Mouse (Mus musculus) regulatory T cell (primary cell): ENCODE measurements around the gene Nars2.

Experiments
- in situ Hi-C: fragments of 300-600 bp; cut with MboI, MseI; formaldehyde crosslinking; loops from one replicate; pipeline ENCODE4 v1.15.1; 2025; ENCODE audit warnings: high pct_unique_total_duplicates

The Nars2 gene

GRCm38 (mm10) chr7:96970359-96970758 is 19.1 kb downstream of the Nars2 start:
- in situ Hi-C loops: loop anchor here (5.0 kb wide), 1 partner anchor 332 kb away; no protein-coding TSS in a partner anchor

GRCm38 (mm10) chr7:96971027-96971996 is 20.0 kb downstream of the Nars2 start:
- in situ Hi-C loops: loop anchor here (5.0 kb wide), 1 partner anchor 331 kb away; no protein-coding TSS in a partner anchor

GRCm38 (mm10) chr7:96972138-96972904 is 21.0 kb downstream of the Nars2 start:
- in situ Hi-C loops: loop anchor here (5.0 kb wide), 1 partner anchor 330 kb away; no protein-coding TSS in a partner anchor

GRCm38 (mm10) chr7:96975914-96976313 is 24.6 kb downstream of the Nars2 start:
- in situ Hi-C loops: no loop called here

- in situ Hi-C loops: no loop called here
Measured at GRCm38 (mm10) chr7:96977209-96977608, 25.9 kb downstream of the Nars2 start.

- in situ Hi-C loops: no loop called here
Measured at GRCm38 (mm10) chr7:96981366-96981765, 30.1 kb downstream of the Nars2 start.

- in situ Hi-C loops: no loop called here
Measured at GRCm38 (mm10) chr7:96983660-96984347, 32.5 kb downstream of the Nars2 start.

GRCm38 (mm10) chr7:96985798-96986197 is 34.5 kb downstream of the Nars2 start:
- in situ Hi-C loops: no loop called here

- in situ Hi-C loops: no loop called here
Measured at GRCm38 (mm10) chr7:96986795-96987445, 35.6 kb downstream of the Nars2 start.

GRCm38 (mm10) chr7:96987676-96988075 is 36.4 kb downstream of the Nars2 start:
- in situ Hi-C loops: no loop called here

- in situ Hi-C loops: no loop called here
Measured at GRCm38 (mm10) chr7:97012956-97013355, 61.7 kb downstream of the Nars2 start.

- in situ Hi-C loops: no loop called here
Measured at GRCm38 (mm10) chr7:97018005-97018404, 66.7 kb downstream of the Nars2 start.

- in situ Hi-C loops: no loop called here
Measured at GRCm38 (mm10) chr7:97018418-97018817, 67.1 kb downstream of the Nars2 start.

GRCm38 (mm10) chr7:97019303-97019702 is 68.0 kb downstream of the Nars2 start:
- in situ Hi-C loops: no loop called here

- in situ Hi-C loops: no loop called here
Measured at GRCm38 (mm10) chr7:97026772-97027358, 75.6 kb downstream of the Nars2 start.

GRCm38 (mm10) chr7:97029151-97029550 is 77.8 kb downstream of the Nars2 start:
- in situ Hi-C loops: no loop called here

GRCm38 (mm10) chr7:97032412-97032811 is 81.1 kb downstream of the Nars2 start:
- in situ Hi-C loops: no loop called here

- in situ Hi-C loops: no loop called here
Measured at GRCm38 (mm10) chr7:97039641-97040040, 88.3 kb downstream of the Nars2 start.

GRCm38 (mm10) chr7:97041868-97042449 is 90.7 kb downstream of the Nars2 start:
- in situ Hi-C loops: no loop called here

- in situ Hi-C loops: no loop called here
Measured at GRCm38 (mm10) chr7:97042981-97043380, 91.7 kb downstream of the Nars2 start.
